Mouse (Mus musculus): ENCODE results near the gene Dok3. TPM values are rescaled to one million over a fixed set of nuclear protein-coding genes. Genes with fewer than 3 reads are reported as not detected.

Gene Dok3
- polyA plus RNA-seq, 1 experiment from 2014 or later: 1.8 TPM

DNA sequence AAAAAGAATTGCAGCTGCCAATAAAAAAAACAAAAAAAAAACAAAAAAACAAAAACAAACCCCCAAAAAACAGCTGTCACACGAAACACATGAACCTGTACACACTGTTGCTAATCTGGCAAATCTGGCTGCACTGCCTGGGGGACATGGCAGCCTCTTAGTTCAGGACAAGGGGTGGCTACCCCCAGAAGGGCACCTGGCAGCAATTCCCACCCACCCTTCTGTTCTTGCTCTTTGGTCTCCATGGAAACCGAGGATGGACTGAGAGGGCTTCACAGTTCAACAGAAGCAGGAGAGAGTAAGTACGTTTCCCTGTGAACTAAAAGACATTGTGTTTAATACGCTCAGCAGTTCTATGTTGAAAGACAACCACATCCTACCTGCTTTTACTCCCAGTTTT, 33.4 kb downstream of the Dok3 start:
- TF ChIP-seq CTCF (IDR thresholded peaks at IDR 0.05; ENCODE audit: low read depth): no peak

DNA sequence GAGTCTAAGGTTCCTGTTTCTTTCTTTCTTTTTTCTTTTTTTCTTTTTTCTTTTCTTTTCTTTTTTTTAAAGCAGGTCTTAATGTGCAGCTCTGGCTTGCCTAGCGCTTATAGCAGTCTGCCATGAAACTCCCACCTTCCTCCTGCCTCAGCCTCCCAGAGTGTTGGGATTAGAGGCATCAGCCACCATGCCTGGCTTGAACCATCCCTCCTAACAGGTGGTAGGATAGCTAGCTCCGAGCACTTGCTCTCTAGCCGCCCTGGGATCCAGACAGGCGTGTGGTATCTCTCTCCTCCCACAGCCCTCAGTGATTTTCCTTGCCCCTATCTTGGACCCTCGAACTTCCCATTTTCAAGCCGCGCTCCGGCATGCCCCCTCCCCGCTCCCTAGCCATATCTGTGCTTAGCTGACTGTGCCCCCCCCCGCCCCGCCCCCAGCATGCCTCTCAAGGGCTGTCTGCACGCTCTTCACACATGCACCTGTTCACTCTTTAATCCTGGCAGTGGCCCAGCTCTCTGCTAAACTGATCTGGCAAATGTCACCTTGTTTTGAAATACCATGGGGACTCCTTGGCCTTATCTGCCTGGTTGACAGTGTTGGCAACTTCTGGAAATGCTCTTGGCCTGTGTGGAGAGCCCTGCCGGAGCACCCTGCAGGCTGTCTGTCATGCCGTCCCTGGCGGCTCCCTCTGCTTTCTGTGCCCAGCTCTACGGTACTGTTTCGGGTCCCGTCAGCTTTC, 34.0 kb downstream of the Dok3 start:
- Histone ChIP-seq H3K9ac (ENCODE audit: low read depth, low read length) (no peak overlapping the region), H3K27ac (no peak overlapping the region), H3K36me3 (ENCODE audit: insufficient read depth, low read length) (peaks cover 13% of the 10 kb centered on the region; the same call in 1 of the 2 replicates), H3K9me3 (replicated peaks; ENCODE audit: low read length) (no peaks in the 10 kb centered on the region), H3K4me2 (ENCODE audit: low read length) (no peak overlapping the region), H3K4me3 (replicated peaks; ENCODE audit: low read depth, low read length) (no peak overlapping the region), H3K4me1 (replicated peaks; ENCODE audit: insufficient read depth, low read length) (no peaks in the 10 kb centered on the region), H3K27me3 (ENCODE audit: insufficient read depth, low read length) (no peaks in the 10 kb centered on the region)
- DNase-seq (ENCODE audit: low spot score) (no peak), ATAC-seq (replicated peaks; ENCODE audit: low FRiP score, low read depth) (no peak)
- WGBS: 28% methylated on average over 18 of the region's 18 CpGs
- no peak for TF ChIP-seq CTCF (IDR thresholded peaks at IDR 0.05; ENCODE audit: low read depth)

More for the DNA sequence above, 33.4 kb downstream of the Dok3 start:
- ATAC-seq (replicated peaks; ENCODE audit: low FRiP score, low read depth) (no peak), DNase-seq (ENCODE audit: low spot score) (no peak)
- WGBS: 35% methylated on average over 4 of the region's 4 CpGs
- no peaks in the 10 kb centered on the region for H3K4me1 ChIP-seq (replicated peaks; ENCODE audit: insufficient read depth, low read length)
- H3K36me3 ChIP-seq (ENCODE audit: insufficient read depth, low read length): peaks cover 16% of the 10 kb centered on the region; the same call in 1 of the 2 replicates
- H3K9ac ChIP-seq (ENCODE audit: low read depth, low read length): no peak overlapping the region
- no peak overlapping the region for H3K27ac ChIP-seq
- no peak overlapping the region for H3K4me3 ChIP-seq (replicated peaks; ENCODE audit: low read depth, low read length)
- no peaks in the 10 kb centered on the region for H3K9me3 ChIP-seq (replicated peaks; ENCODE audit: low read length)
- H3K4me2 ChIP-seq (ENCODE audit: low read length): no peak overlapping the region
- no peaks in the 10 kb centered on the region for H3K27me3 ChIP-seq (ENCODE audit: insufficient read depth, low read length)

DNA sequence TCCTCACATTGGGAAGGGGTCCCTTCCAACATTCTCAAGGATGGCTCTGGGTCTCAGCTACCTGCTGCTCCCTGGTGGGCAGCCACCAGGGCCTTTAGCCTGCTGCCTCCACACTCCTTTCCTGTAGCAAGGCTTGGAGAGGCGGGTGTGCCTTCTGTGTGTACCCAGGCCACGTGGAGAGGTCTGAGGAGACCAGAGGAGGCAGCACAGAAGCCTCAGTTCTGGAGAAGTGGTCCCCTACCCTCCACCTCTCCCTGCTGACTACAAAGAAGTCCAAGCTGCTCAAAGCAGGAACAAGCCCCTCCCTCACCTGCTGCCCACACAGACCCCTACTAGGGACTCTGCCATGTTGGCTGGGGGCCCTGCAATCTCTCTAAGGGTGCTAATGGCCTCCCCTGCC, 34.8 kb downstream of the Dok3 start:
- Histone ChIP-seq H3K36me3 (ENCODE audit: insufficient read depth, low read length) (peaks cover 10% of the 10 kb centered on the region; the same call in 1 of the 2 replicates), H3K4me1 (replicated peaks; ENCODE audit: insufficient read depth, low read length) (no peaks in the 10 kb centered on the region), H3K4me2 (ENCODE audit: low read length) (no peak overlapping the region), H3K4me3 (replicated peaks; ENCODE audit: low read depth, low read length) (no peak overlapping the region), H3K9me3 (replicated peaks; ENCODE audit: low read length) (no peaks in the 10 kb centered on the region), H3K27ac (no peak overlapping the region), H3K27me3 (ENCODE audit: insufficient read depth, low read length) (no peaks in the 10 kb centered on the region), H3K9ac (ENCODE audit: low read depth, low read length) (no peak overlapping the region)
- DNase-seq (ENCODE audit: low spot score) (no peak), ATAC-seq (replicated peaks; ENCODE audit: low FRiP score, low read depth) (no peak)
- 18% methylated on average over 2 of the region's 2 CpGs for WGBS
- no peak for TF ChIP-seq CTCF (IDR thresholded peaks at IDR 0.05; ENCODE audit: low read depth)

DNA sequence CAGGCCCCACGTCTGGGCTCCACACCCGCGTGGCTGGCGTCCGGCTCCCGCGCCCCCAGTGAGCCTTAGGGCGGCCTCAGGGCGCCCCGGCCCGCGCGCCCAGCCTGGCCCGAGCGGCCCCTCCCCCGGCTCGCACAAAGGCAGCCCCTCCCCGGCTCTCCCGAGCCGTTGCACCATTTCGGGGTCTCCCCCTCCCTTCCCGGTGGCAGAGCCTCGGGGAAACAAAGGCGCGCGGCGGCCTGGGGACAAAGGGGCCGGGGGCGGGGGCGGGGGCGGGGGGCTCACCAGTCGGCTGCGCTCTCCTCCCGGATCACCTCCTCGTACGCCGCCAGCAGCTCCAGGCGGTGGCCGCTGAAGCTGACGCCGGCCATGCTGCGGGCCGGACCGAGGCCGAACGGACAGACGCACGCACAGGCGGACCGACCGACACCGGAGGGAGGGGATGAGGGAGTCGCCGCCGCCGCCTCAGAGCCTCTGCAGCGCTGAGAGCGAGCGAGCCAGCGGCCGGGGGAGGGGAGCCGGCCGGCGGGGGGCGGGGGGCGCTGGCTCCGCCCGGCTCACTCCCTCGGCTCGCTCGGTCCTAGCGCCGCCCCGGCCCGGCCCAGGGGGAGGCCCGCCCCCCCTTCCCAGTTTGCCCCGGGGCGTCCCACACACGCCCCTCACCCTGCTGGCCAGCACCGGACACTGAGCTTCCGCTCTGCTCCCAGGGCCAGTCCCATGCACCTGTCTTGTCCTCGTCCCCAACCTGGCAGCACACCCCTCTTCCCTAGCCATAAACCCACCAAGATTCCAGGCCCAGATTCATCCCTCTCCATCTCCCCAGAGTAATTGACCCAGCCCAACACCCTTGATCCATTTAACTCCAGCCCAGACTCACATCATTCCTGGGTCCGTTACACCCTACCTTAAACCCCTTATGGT, 41.3 kb downstream of the Dok3 start, which contains the start of gene Dbn1:
Gene Dbn1 (minus strand): TSS at position 534 of the 921 bp plus-strand sequence.
- H3K4me1 ChIP-seq (replicated peaks; ENCODE audit: insufficient read depth, low read length): peaks cover 24% of the 10 kb centered on the region; the same call in 1 of the 2 replicates
- peak; percentile 78 for DNase-seq (ENCODE audit: low spot score)

DNA sequence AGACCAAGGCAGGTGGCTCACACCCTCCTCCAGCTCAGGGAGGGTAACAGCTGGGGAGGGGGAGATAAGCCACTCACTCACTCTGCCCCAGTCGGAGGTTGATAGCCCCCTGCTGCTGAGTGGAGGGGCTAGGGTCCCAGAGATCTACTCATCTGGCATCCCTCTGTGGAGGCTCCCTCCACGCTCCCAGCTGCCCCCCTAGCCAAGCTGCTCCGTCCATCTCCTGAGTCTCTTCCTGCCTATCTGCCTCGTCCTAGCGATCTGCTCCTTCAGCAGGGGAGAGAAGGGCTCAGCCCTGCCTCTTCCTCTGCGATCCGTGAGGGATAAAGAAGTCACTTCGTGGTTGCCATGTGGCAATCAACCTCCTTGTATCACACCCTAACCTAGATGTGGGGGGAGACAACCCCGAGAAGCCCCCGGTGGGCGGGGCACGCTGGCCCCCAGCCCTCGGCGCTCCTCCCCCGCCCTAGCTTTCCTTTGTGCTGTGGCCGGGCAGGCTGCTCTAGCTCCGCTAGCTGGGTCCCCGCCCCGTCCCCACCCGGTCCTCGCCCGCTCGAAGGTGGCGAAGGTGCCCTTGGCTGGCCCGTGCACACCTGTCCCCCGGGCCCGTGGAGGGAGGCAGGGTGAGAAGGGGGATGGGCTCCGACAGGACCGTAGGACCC, 42.0 kb downstream of the Dok3 start:
- Histone ChIP-seq H3K27me3 (ENCODE audit: insufficient read depth, low read length) (no peaks in the 10 kb centered on the region), H3K4me3 (replicated peaks; ENCODE audit: low read depth, low read length) (peak overlapping the region; percentile 93), H3K4me2 (ENCODE audit: low read length) (peak overlapping the region; percentile 96), H3K27ac (peak overlapping the region; percentile 89), H3K36me3 (ENCODE audit: insufficient read depth, low read length) (peaks cover under 1% of the 10 kb centered on the region; the same call in 1 of the 2 replicates), H3K9ac (ENCODE audit: low read depth, low read length) (peak overlapping the region; percentile 97), H3K9me3 (replicated peaks; ENCODE audit: low read length) (no peaks in the 10 kb centered on the region), H3K4me1 (replicated peaks; ENCODE audit: insufficient read depth, low read length) (peaks cover 29% of the 10 kb centered on the region; the same call in 1 of the 2 replicates)
- DNase-seq (ENCODE audit: low spot score) (peak; percentile 67), ATAC-seq (replicated peaks; ENCODE audit: low FRiP score, low read depth) (peak; percentile 23; the same call in 1 of the 2 replicates)
- under 1% methylated on average over 29 of the region's 29 CpGs for WGBS
- TF ChIP-seq CTCF (IDR thresholded peaks at IDR 0.05; ENCODE audit: low read depth): no peak

More for the DNA sequence above, 41.3 kb downstream of the Dok3 start, which contains the start of gene Dbn1:
- TF ChIP-seq CTCF (IDR thresholded peaks at IDR 0.05; ENCODE audit: low read depth): peak; percentile 10; the same call in 1 of the 2 replicates
- Histone ChIP-seq H3K4me2 (ENCODE audit: low read length) (peak within 1 kb of the TSS; percentile 96), H3K27ac (peak within 1 kb of the TSS; percentile 89), H3K4me3 (replicated peaks; ENCODE audit: low read depth, low read length) (peak within 1 kb of the TSS; percentile 93), H3K9ac (ENCODE audit: low read depth, low read length) (peak within 1 kb of the TSS; percentile 97), H3K36me3 (ENCODE audit: insufficient read depth, low read length) (no peaks in the 10 kb centered on the region), H3K9me3 (replicated peaks; ENCODE audit: low read length) (no peaks in the 10 kb centered on the region), H3K27me3 (ENCODE audit: insufficient read depth, low read length) (no peaks in the 10 kb centered on the region)
- peak; percentile 70 for ATAC-seq (replicated peaks; ENCODE audit: low FRiP score, low read depth)
- under 1% methylated on average over 66 of the region's 83 CpGs for WGBS
